Mouse (Mus musculus) olfactory bulb, adult 2 months (tissue): Measurements from ENCODE around the gene Limd1.

Source experiments
- CTCF ChIP-seq: fragments of 200-500 bp; IDR thresholded peaks from 2 replicates; pipeline ENCODE4 v1.5.1; 2012; ENCODE audit warnings: low read depth, mild to moderate bottlenecking, low read length, moderate library complexity; ENCODE audit not compliant: insufficient read depth
- POLR2A ChIP-seq: fragments of 200-500 bp; IDR thresholded peaks from 2 replicates; pipeline ENCODE4 v1.6.1; 2012; ENCODE audit warnings: mild to moderate bottlenecking, low read depth, low read length, moderate library complexity; ENCODE audit not compliant: insufficient read depth

GRCm38 (mm10) chr9:123481136-123481535 is 2.6 kb downstream of the Limd1 start:
- TF ChIP-seq POLR2A (no peak), CTCF (no peak)
